Mouse (Mus musculus) embryonic fibroblast, embryonic 13.5 days (primary cell): ENCODE measurements around the gene Ccdc102a.

Experiments used
- CTCF ChIP-seq: IDR thresholded peaks from 2 replicates; pipeline ENCODE4 v1.5.1; 2011; ENCODE audit warnings: mild to moderate bottlenecking, control low read depth, low read length, moderate library complexity, borderline replicate concordance; ENCODE audit not compliant: insufficient read depth
- POLR2A ChIP-seq: IDR thresholded peaks from 2 replicates; pipeline ENCODE4 v1.6.1; 2011; ENCODE audit warnings: low read depth, mild to moderate bottlenecking, control low read depth, low read length, moderate library complexity

- no peak for TF ChIP-seq CTCF
- TF ChIP-seq POLR2A, result no peak
Measured at GRCm38 (mm10) chr8:94945185-94945584, 27.3 kb upstream of the Ccdc102a start.
